Mouse (Mus musculus) erythroblast, embryonic 14.5 days (primary cell): ENCODE results near the gene Obsl1.

Experiments used
- GATA1 ChIP-seq: IDR thresholded peaks from 2 replicates; pipeline ENCODE4 v1.6.1; 2012; ENCODE audit warnings: low read length, inconsistent platforms, mixed read lengths
- TAL1 ChIP-seq: IDR thresholded peaks from 3 replicates; pipeline ENCODE4 v1.6.1; 2012; ENCODE audit warnings: low read length, inconsistent platforms, mixed read lengths

DNA sequence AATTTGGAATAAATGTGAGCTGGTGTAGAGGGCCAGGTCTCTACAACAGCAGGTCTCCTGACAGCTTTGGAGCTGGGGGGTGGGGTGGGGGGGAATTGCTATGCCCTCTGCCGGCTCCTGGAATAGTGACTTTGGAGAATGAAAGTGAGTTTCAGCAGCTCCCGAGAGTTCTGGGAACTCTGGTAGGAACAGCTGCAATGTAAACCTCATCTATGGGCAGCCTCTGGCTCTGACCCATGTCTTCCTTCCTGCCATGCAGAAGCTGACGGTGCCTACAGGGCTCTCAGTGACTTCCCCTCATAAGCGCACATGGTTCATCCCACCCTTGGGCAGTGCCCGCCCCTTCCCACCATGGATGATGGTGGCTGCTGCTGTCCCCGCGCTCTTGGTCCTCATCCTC, 49.4 kb upstream of the Obsl1 start:
- TF ChIP-seq TAL1 (no peak), GATA1 (no peak)
